Mouse (Mus musculus) liver, embryonic 11.5 days (tissue): Measurements from ENCODE around the gene Snhg11. TPM values are rescaled to one million over a fixed set of nuclear protein-coding genes. Genes with fewer than 3 reads are reported as not detected.
"Not testable (repeated sequence)": the region's sequence is repeated elsewhere in the genome, so short reads cannot be mapped to it uniquely, and the experiment has no call there.

Experiments used
- ATAC-seq: fragments of 200-750 bp; cut with Nextera tagmentation; replicated peaks from 2 replicates; pipeline ENCODE4 v1.8.0; 2017; ENCODE audit warnings: moderate number of reproducible peaks, mild to moderate bottlenecking, moderate TSS enrichment, moderate library complexity; ENCODE audit not compliant: low FRiP score
- DNase-seq: peaks from one replicate; pipeline ENCODE4 v3.0.0-alpha.2; 2017; ENCODE audit warnings: low spot score
- H3K27ac ChIP-seq: fragments of 300-500 bp; sonication (generic); 2 replicates; pipeline ENCODE4 v1.5.1; 2014; ENCODE audit warnings: mild to moderate bottlenecking, low read depth, low read length, control low read depth
- H3K27me3 ChIP-seq: fragments of 300-500 bp; sonication (generic); replicated peaks from 2 replicates; pipeline ENCODE4 v1.6.1; 2014; ENCODE audit warnings: low read length, mixed read lengths; ENCODE audit not compliant: control insufficient read depth, insufficient read depth
- H3K36me3 ChIP-seq: fragments of 300-500 bp; sonication (generic); 2 replicates; pipeline ENCODE4 v1.6.1; 2014; ENCODE audit warnings: mild to moderate bottlenecking, low read length, moderate library complexity, mixed read lengths; ENCODE audit not compliant: control insufficient read depth, insufficient read depth
- H3K4me1 ChIP-seq: fragments of 300-500 bp; sonication (generic); replicated peaks from 2 replicates; pipeline ENCODE4 v1.6.1; 2014; ENCODE audit warnings: low read length, mixed read lengths; ENCODE audit not compliant: control insufficient read depth, insufficient read depth
- H3K4me2 ChIP-seq: fragments of 300-500 bp; sonication (generic); 2 replicates; pipeline ENCODE4 v1.6.1; 2014; ENCODE audit warnings: mild to moderate bottlenecking, control low read depth, moderate library complexity
- H3K4me3 ChIP-seq: fragments of 300-500 bp; sonication (generic); 2 replicates; pipeline ENCODE4 v1.5.1; 2014; ENCODE audit warnings: low read depth, low read length, control low read depth
- H3K9ac ChIP-seq: fragments of 300-500 bp; sonication (generic); 2 replicates; pipeline ENCODE4 v1.6.1; 2014; ENCODE audit warnings: low read depth, low read length, control low read depth
- H3K9me3 ChIP-seq: fragments of 300-500 bp; sonication (generic); 2 replicates; pipeline ENCODE4 v1.6.1; 2016; ENCODE audit warnings: low read length, inconsistent platforms, mixed read lengths; ENCODE audit not compliant: control insufficient read depth
- WGBS: fragments of 180-500 bp; shearing (Covaris S2); extraction: QIAGEN DNeasy Blood & Tissue Kit; methylation state at CpG from one replicate; pipeline ENCODE4 v1.1.7; 2014; 5-methylcytosine and 5-hydroxymethylcytosine counted together
- polyA plus RNA-seq: library from polyadenylated mRNA; unstranded; fragments of >200 nt; fragmentation: Nextera tagmentation; extraction: Ambion mirVana; gene quantifications from 2 replicates; pipeline ENCODE4 v1.2.1, GENCODE M21; 2014

The Snhg11 gene
- polyA plus RNA-seq, 1 experiment from 2014 or later, result 3.9 TPM

DNA sequence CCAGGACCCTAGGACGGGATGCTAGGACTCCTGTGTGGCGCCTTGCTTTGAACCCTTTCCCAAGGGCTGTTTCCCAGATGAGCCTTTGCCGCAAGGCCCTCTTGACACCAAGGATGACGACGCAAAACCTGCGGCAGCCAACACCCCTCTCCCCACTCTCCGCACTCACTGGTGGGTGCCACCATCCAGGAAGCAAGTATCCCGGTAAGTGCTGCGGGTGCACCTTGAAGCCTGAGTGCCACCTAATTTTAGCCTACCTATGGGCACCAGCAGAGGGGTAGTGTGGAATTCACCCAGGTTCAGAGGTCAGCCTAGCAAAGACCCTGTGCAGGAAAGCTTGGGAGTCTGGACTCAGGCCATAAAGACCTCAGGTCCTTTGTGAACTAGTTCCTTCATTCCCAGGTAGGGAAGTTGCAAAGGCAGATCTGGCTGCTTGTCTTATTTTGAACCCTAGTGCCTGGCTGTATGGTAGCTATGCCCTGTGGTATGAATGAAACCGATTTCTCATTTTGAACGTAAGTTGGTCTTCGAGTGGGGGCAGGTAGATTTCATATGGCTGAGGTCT lies 767 bp downstream of the Snhg11 start:
- H3K9me3 ChIP-seq, result no peaks in the 10 kb centered on the region
- peaks cover 9% of the 10 kb centered on the region for H3K4me1 ChIP-seq
- peak; percentile 22; the same call in 1 of the 2 replicates for ATAC-seq
- no peak overlapping the region for H3K9ac ChIP-seq
- H3K27ac ChIP-seq, result no peak overlapping the region
- no peaks in the 10 kb centered on the region for H3K36me3 ChIP-seq
- H3K4me3 ChIP-seq, result peak overlapping the region; percentile 43
- peak overlapping the region; percentile 67 for H3K4me2 ChIP-seq
- no peak for DNase-seq
- H3K27me3 ChIP-seq, result peaks cover 26% of the 10 kb centered on the region
- 27% methylated on average over 12 of the region's 12 CpGs for WGBS

DNA sequence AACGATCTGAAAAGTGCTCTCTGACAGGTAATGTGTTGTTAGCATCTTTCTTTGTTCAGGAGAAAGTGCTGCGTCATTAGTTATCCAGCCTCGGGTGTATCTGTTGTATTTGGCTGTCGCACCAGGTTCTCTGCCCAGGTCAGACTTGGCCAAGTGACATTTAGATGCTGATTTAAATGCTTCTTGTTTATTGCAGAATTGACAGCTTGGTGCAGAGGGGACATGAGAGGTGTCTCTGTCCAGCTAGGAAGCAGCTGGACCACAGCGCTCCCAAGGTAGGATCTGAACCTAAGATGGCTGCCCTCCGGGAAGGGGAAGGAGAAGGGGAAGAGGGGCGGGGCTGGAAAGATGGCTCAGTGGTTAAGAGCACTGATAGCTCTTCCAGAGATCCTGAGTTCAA lies 1.4 kb downstream of the Snhg11 start:
- DNase-seq (no peak), ATAC-seq (no peak)
- H3K4me3 ChIP-seq, result no peak overlapping the region
- H3K4me1 ChIP-seq, result peaks cover 9% of the 10 kb centered on the region
- H3K9me3 ChIP-seq, result no peaks in the 10 kb centered on the region
- H3K9ac ChIP-seq, result no peak overlapping the region
- peaks cover 26% of the 10 kb centered on the region for H3K27me3 ChIP-seq
- no peak overlapping the region; the same call in 1 of the 2 replicates for H3K4me2 ChIP-seq
- H3K27ac ChIP-seq, result no peak overlapping the region
- WGBS, result 57% methylated on average over 7 of the region's 7 CpGs
- no peaks in the 10 kb centered on the region for H3K36me3 ChIP-seq

DNA sequence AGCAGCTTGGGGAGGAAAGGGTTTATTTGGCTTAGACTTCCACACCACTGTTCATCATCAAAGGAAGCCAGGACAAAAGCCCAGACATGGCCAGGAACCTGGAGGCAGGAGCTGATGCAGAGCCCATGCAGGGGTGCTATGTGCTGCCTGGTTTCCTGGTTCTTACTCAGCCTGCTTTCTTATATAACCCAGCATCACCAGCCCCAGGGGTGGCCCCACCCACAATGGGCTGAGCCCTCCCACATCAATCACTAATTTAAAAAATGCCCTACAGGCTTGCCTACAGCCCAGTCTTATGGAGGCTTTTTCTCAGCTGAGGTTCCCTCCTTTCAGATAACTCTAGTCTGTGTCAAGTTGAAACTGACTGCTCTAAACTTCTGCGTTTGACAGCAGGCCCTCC lies 2.4 kb downstream of the Snhg11 start:
- H3K9me3 ChIP-seq, result no peaks in the 10 kb centered on the region
- H3K4me2 ChIP-seq, result no peak overlapping the region
- H3K4me3 ChIP-seq, result no peak overlapping the region
- no peak overlapping the region for H3K27ac ChIP-seq
- ATAC-seq (no peak), DNase-seq (no peak)
- H3K4me1 ChIP-seq, result peaks cover 9% of the 10 kb centered on the region
- WGBS, result 78% methylated on average over 1 of the region's 1 CpGs
- H3K9ac ChIP-seq, result no peak overlapping the region
- H3K27me3 ChIP-seq, result peaks cover 26% of the 10 kb centered on the region
- no peaks in the 10 kb centered on the region for H3K36me3 ChIP-seq

DNA sequence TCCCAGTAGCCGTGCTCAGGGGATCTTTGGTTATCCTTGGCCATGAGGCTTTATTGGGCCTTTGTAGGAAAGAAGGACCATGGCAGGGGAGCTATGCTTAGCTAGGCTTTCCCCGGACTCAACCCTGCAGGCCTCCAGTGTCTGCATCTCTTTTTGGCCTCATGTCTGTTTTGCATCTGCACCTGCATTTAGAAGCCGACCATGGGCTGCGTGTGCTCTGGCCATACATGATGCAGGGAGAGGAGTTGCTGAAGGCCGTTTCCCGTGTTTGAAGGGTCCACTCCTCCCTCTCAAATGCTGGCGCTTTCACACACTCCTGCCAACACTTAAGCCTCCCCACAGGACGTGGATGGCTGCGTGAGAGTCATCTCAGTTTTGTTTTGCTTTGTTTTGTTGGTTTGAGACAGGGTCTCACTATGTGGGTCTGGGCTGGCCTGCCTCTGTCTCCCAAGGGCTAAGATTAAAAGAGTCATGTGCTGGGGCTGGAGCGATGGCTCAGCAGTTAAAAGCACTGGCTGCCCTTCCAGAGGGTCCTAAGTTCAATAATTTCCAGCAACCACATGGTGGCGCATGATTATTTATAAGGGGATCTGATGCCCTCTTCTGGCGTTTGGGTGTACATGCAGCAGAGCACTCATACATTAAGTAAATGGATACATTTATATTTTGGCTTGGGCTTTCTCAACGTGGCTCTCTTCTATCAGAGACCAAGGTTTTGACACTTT lies 4.1 kb downstream of the Snhg11 start:
- DNase-seq, result peak; percentile 27
- no peak overlapping the region for H3K9ac ChIP-seq
- ATAC-seq, result no peak
- H3K36me3 ChIP-seq, result no peaks in the 10 kb centered on the region
- peaks cover 19% of the 10 kb centered on the region for H3K27me3 ChIP-seq
- H3K27ac ChIP-seq, result no peak overlapping the region
- H3K4me2 ChIP-seq, result no peak overlapping the region
- no peak overlapping the region for H3K4me3 ChIP-seq
- WGBS, result 47% methylated on average over 13 of the region's 13 CpGs
- H3K4me1 ChIP-seq, result peaks cover 9% of the 10 kb centered on the region
- no peaks in the 10 kb centered on the region for H3K9me3 ChIP-seq

DNA sequence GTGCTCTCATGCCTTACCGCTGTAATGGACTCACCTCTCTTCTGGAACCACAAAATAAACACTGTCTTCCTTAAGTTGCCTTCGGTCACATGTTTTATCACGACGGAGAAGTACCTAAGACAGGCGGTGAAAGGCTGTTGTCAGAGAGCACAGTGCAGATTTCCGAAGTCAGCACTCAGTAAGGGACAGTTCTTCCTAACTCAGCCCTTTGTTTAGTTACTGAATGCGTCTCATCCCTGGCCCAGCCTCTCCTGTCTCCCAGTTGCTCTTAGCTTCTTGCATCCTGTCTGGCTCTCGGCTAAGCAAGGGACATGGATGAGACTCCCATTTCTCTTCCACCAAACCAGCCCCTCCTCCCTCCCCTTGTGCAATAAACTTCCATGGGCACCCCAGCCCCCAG lies 10.6 kb downstream of the Snhg11 start:
- Histone ChIP-seq H3K9ac (no peak overlapping the region), H3K27ac (no peak overlapping the region), H3K4me2 (no peak overlapping the region), H3K4me1 (no peaks in the 10 kb centered on the region), H3K4me3 (no peak overlapping the region), H3K36me3 (no peaks in the 10 kb centered on the region), H3K9me3 (no peaks in the 10 kb centered on the region), H3K27me3 (no peaks in the 10 kb centered on the region)
- WGBS, result 43% methylated on average over 8 of the region's 8 CpGs
- DNase-seq, result no peak
- no peak for ATAC-seq

DNA sequence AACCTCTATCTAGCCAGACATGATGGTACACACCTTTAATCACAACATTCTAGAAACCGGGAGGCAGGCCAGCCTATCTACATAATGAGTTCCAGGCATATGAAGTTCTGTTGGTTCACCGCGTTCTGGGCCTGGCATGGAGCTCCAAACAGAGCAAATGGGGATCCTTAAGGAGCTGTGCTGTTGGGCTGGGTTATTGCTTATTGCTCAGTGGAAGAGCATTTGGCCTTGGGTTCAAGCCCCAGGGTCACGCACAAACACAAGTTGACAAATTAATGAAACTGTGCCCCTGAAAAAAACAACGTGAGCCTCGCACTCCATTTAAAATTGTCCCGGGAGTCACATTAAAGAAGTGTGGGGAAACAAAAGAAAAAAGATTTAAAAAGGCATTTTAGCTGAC lies 14.0 kb downstream of the Snhg11 start:
- H3K4me1 ChIP-seq, result no peaks in the 10 kb centered on the region
- DNase-seq (no peak), ATAC-seq (no peak)
- no peak overlapping the region for H3K4me3 ChIP-seq
- H3K4me2 ChIP-seq, result no peak overlapping the region
- no peaks in the 10 kb centered on the region for H3K36me3 ChIP-seq
- H3K9ac ChIP-seq, result no peak overlapping the region
- H3K27me3 ChIP-seq, result no peaks in the 10 kb centered on the region
- H3K27ac ChIP-seq, result no peak overlapping the region
- no peaks in the 10 kb centered on the region for H3K9me3 ChIP-seq
- WGBS, result 83% methylated on average over 7 of the region's 7 CpGs

DNA sequence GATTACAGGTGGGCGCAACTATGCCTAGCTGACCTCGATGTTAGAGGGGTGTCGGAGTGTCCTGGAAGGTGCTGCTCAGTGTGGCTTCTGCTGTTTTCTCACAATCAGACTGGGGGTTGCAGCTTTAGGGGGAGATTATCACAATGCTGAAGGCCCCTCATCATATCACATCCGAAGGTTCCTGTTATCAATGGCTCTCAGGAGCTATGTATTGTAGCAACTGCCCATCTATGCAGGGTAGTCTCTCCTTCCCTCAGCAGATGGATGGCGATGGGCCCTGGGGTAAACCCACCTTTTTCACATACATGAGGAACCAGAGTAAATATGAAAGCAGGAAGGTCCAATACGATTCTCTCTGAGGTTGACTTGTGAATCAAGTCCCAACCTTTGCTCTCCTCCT lies 20.9 kb downstream of the Snhg11 start:
- Histone ChIP-seq H3K9me3 (no peaks in the 10 kb centered on the region), H3K27ac (no peak overlapping the region), H3K27me3 (no peaks in the 10 kb centered on the region), H3K36me3 (no peaks in the 10 kb centered on the region), H3K4me1 (peaks cover 3% of the 10 kb centered on the region; the same call in 1 of the 2 replicates), H3K4me2 (no peak overlapping the region), H3K4me3 (no peak overlapping the region), H3K9ac (no peak overlapping the region)
- ATAC-seq (peak; percentile 70), DNase-seq (no peak)
- WGBS, result 61% methylated on average over 6 of the region's 6 CpGs

DNA sequence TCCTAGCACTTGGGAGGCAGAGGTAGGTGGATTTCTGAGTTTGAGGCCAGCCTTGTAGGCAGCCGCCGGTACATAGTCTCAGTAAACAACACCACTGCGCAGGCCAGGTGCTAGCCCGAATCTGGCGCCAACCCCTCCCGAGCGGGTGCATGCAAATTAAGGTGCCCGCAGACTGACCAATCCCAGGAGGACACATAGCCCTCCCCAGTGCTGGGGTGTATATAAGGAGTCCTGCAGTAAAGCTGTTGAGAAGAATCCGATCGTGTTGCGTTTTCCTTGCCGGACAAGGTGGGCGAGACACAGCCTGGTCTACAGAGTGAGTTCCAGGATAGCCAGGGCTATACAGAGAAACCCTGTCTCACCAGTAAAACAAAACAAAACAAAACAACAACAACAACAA lies 21.7 kb downstream of the Snhg11 start:
- not testable (repeated sequence) for H3K9me3 ChIP-seq, H3K4me1 ChIP-seq, H3K4me3 ChIP-seq, H3K27me3 ChIP-seq, H3K4me2 ChIP-seq, H3K9ac ChIP-seq, H3K36me3 ChIP-seq, H3K27ac ChIP-seq, DNase-seq
- ATAC-seq, result 0 out of 2 replicates have a peak, but pooled peaks have one; percentile 29
- 64% methylated on average over 13 of the region's 13 CpGs for WGBS

DNA sequence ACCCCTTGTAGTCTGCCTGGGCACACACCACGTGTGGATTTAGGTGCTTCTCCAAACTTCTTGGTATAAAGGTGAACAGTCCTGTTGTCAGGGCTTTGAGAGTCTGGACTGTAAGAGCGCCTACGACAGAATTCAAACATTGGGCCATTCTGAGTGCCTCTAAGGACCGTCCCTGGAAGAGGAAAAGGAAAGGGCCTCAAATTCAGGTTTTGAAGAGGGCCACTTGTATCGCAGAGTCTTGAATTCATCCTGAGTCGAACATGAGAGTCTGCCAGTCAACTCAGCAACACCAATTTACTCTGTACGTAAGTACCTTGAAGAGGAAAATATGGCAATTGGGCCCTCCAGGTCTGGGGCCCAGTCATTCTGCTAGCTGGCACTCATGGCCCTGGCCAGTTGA lies 27.5 kb downstream of the Snhg11 start:
- no peak for DNase-seq
- no peak overlapping the region for H3K4me3 ChIP-seq
- WGBS, result 83% methylated on average over 7 of the region's 7 CpGs
- H3K27me3 ChIP-seq, result 0 out of 2 replicates have a peak, but pooled peaks cover 2% of the 10 kb centered on the region
- H3K9ac ChIP-seq, result no peak overlapping the region
- H3K36me3 ChIP-seq, result no peaks in the 10 kb centered on the region
- H3K4me1 ChIP-seq, result no peaks in the 10 kb centered on the region
- H3K4me2 ChIP-seq, result no peak overlapping the region
- no peak for ATAC-seq
- no peak overlapping the region for H3K27ac ChIP-seq
- no peaks in the 10 kb centered on the region for H3K9me3 ChIP-seq
